Mouse (Mus musculus) limb, embryonic 15.5 days (tissue): ENCODE data around the gene Cdh23. TPM values are rescaled to one million over a fixed set of nuclear protein-coding genes. Genes with fewer than 3 reads are reported as not detected.

Experiments
- ATAC-seq: fragments of 200-750 bp; cut with Nextera tagmentation; 2 replicates; pipeline ENCODE4 v1.8.0; 2017; ENCODE audit warnings: low read depth, moderate TSS enrichment; ENCODE audit not compliant: insufficient number of reproducible peaks, low FRiP score, low TSS enrichment
- H3K27ac ChIP-seq: fragments of 300-500 bp; sonication (generic); 2 replicates; pipeline ENCODE4 v1.5.1; 2015; ENCODE audit warnings: moderate library complexity, mild to moderate bottlenecking, inconsistent platforms
- H3K27me3 ChIP-seq: fragments of 300-500 bp; sonication (generic); 2 replicates; pipeline ENCODE4 v1.6.1; 2015; ENCODE audit warnings: inconsistent platforms
- H3K36me3 ChIP-seq: fragments of 300-500 bp; sonication (generic); 2 replicates; pipeline ENCODE4 v1.6.1; 2015; ENCODE audit warnings: inconsistent platforms
- H3K4me1 ChIP-seq: fragments of 300-500 bp; sonication (generic); 2 replicates; pipeline ENCODE4 v1.6.1; 2015; ENCODE audit warnings: inconsistent platforms
- H3K4me2 ChIP-seq: fragments of 300-500 bp; sonication (generic); 2 replicates; pipeline ENCODE4 v1.6.1; 2015; ENCODE audit warnings: mild to moderate bottlenecking, inconsistent platforms
- H3K4me3 ChIP-seq: fragments of 300-500 bp; sonication (generic); 2 replicates; pipeline ENCODE4 v1.5.1; 2015; ENCODE audit warnings: mild to moderate bottlenecking, inconsistent platforms
- H3K9ac ChIP-seq: fragments of 300-500 bp; sonication (generic); 2 replicates; pipeline ENCODE4 v1.6.1; 2015; ENCODE audit warnings: inconsistent platforms
- H3K9me3 ChIP-seq: fragments of 300-500 bp; sonication (generic); 2 replicates; pipeline ENCODE4 v1.6.1; 2016; ENCODE audit warnings: inconsistent platforms
- WGBS: fragments of 180-500 bp; shearing (Covaris S2); methylation state at CpG from one replicate; pipeline ENCODE4 v1.1.7; 2015; 5-methylcytosine and 5-hydroxymethylcytosine counted together
- polyA plus RNA-seq: library from polyadenylated mRNA; unstranded; fragments of >200 nt; fragmentation: Nextera tagmentation; extraction: Ambion mirVana; gene quantifications from 2 replicates; pipeline ENCODE4 v1.2.1, GENCODE M21; 2015

Gene Cdh23
- polyA plus RNA-seq, 1 experiment from 2014 or later, result 1.6 TPM

DNA sequence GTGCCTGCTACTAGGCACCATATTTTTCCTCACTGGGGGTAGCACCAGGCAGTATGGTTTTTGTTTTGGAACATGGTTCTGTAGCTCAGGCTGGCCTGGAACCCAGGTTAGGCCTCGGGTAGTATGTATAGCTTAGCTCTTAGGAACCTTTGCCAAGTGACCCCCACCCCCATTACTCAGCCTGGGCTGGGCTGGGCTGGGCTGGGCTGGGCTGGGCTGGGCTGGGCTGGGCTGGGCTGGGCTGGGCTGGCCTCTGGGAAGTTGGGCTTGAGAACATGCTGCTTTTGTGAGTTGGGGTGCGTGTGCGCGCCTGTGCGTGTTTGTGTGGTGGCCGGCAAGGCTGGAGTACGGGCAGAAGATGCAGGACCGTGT, 405.6 kb downstream of the Cdh23 start:
- Histone ChIP-seq H3K4me1 (peaks cover 33% of the 10 kb centered on the region), H3K27me3 (no peaks in the 10 kb centered on the region), H3K36me3 (peaks cover 43% of the 10 kb centered on the region), H3K4me2 (no peak overlapping the region), H3K4me3 (no peak overlapping the region), H3K27ac (no peak overlapping the region), H3K9me3 (no peaks in the 10 kb centered on the region), H3K9ac (no peak overlapping the region)
- WGBS, result 70% methylated on average over 8 of the region's 8 CpGs
- ATAC-seq, result no peak

DNA sequence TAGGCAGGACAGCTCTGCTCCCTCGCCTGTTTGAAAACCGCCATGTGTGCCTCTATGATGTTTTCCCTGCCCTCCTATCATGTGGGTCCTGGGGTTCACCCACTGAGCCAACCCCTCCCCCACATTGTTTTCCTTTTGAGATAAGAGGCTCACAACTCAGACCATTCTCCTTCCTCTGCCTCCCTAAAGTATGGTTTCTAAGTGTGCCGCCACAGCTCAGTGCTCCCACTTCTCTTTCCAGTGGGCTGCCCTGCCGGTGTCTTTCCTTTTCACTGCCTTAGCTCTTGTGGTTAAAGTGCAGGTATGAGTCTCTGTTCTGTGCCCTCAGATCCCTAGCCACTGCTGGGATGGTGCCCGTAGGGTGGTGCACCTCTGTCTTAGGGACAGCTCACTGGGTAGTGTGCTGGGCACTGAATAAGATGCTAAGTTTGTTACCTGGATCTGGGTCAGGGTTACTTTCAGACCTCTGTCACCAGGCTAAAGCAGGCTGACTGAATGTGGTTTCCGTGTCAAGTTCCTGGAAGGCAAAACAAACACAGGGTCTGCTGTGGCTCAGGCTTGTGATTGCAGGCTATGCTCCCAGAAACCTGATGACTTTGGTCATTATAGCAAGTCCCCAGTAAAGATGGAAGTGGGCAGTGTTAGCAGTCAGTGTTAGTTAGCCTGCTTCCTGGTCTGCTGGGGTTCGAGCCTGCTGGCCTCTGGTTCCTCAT, 406.1 kb downstream of the Cdh23 start:
- no peak overlapping the region for H3K9ac ChIP-seq
- H3K4me2 ChIP-seq, result no peak overlapping the region
- 67% methylated on average over 7 of the region's 7 CpGs for WGBS
- peaks cover 39% of the 10 kb centered on the region for H3K36me3 ChIP-seq
- H3K27me3 ChIP-seq, result no peaks in the 10 kb centered on the region
- H3K9me3 ChIP-seq, result no peaks in the 10 kb centered on the region
- H3K4me1 ChIP-seq, result peaks cover 38% of the 10 kb centered on the region
- H3K4me3 ChIP-seq, result no peak overlapping the region
- H3K27ac ChIP-seq, result no peak overlapping the region
- no peak for ATAC-seq

DNA sequence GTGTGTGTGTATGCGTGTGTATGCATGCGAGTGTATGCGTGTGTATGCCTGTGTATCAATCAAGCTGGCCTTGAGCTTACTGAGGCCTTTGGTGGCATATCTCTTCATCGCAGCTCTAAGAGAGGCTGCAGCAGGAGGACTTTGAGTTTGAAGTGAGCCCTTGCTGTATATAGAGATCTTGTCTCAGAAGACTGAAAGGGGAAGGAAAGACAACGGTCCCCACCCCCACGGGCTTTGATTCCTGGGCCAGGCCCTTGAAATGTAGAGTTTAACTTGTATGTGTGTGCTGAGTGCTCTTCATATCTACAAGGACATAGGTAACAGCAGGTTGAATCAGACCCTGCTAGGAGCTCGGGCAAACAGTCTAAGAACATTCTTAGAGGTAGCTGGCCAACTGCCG, 407.1 kb downstream of the Cdh23 start:
- H3K9me3 ChIP-seq, result no peaks in the 10 kb centered on the region
- no peaks in the 10 kb centered on the region for H3K27me3 ChIP-seq
- ATAC-seq, result no peak
- H3K4me1 ChIP-seq, result peaks cover 48% of the 10 kb centered on the region
- WGBS, result 84% methylated on average over 8 of the region's 8 CpGs
- no peak overlapping the region for H3K9ac ChIP-seq
- no peak overlapping the region for H3K4me2 ChIP-seq
- H3K36me3 ChIP-seq, result peaks cover 29% of the 10 kb centered on the region
- no peak overlapping the region for H3K4me3 ChIP-seq
- H3K27ac ChIP-seq, result no peak overlapping the region

DNA sequence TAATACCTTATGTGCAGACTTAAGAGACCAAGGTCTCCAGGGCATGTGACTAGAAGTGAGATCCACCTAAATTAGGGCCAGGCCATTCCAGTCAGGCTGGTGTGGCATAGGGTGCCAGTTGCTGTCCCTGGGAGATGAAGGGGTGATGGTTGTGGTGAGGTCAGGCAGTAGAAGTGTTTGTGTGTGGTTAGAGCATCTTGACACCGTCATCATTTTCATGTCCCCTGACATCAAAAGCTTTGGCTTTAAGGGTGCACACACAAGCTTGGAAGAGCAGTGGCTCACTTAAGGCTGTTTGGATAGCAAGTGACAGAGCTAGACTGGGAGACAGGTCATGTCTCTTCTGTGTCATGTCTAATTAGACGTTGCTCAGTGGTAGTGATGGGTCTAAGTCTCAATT, 408.6 kb downstream of the Cdh23 start:
- no peak for ATAC-seq
- Histone ChIP-seq H3K27ac (no peak overlapping the region), H3K4me3 (no peak overlapping the region), H3K4me2 (no peak overlapping the region), H3K9me3 (no peaks in the 10 kb centered on the region), H3K4me1 (peaks cover 49% of the 10 kb centered on the region), H3K36me3 (peaks cover 14% of the 10 kb centered on the region), H3K27me3 (no peaks in the 10 kb centered on the region), H3K9ac (no peak overlapping the region)
- 67% methylated on average over 2 of the region's 2 CpGs for WGBS

DNA sequence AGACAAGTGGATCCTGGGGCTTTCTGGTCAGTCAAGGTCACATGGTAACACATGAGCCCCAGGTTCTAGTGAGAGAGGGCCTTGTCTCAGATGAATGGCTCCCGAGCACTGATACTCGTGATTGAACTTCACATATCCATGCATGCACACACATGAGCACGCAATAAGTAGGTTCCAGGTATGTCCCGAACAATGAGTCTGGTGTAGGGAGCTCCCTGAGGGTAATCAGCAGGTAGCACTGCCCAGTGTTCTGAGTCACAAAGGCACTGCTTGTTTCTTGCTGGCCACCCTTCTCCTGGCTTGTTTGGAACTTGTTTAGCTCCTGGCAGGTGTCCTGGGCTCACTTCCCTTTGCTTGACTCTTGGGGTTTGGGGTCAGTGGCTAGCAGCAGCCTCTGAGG, 409.1 kb downstream of the Cdh23 start:
- Histone ChIP-seq H3K4me2 (no peak overlapping the region), H3K4me1 (peaks cover 55% of the 10 kb centered on the region), H3K36me3 (peaks cover 8% of the 10 kb centered on the region), H3K27ac (no peak overlapping the region), H3K9me3 (no peaks in the 10 kb centered on the region), H3K9ac (no peak overlapping the region), H3K4me3 (no peak overlapping the region), H3K27me3 (no peaks in the 10 kb centered on the region)
- 81% methylated on average over 4 of the region's 4 CpGs for WGBS
- ATAC-seq, result no peak

DNA sequence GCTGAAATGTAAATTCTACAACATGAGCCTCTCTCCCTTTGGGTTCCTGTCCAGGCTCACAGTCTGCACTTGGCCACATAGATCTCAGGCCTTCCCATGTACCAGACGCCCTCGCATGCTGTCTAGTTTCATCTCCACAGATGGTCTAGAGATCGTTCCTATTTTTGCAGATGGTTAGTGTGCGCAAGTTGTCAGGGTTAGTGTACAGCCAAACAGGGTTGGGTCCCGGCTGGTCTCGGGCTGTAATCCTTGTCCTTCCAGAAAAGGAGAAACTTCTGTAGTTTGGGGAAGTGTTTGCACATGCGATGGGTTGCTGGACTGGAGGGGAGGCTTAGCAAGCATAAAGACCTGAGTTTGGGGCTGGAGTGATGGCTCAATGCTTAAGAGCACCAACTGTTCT, 409.7 kb downstream of the Cdh23 start:
- H3K36me3 ChIP-seq, result 0 out of 2 replicates have a peak, but pooled peaks cover 2% of the 10 kb centered on the region
- H3K27me3 ChIP-seq, result no peaks in the 10 kb centered on the region
- no peak for ATAC-seq
- H3K4me3 ChIP-seq, result no peak overlapping the region
- no peak overlapping the region for H3K4me2 ChIP-seq
- H3K9me3 ChIP-seq, result no peaks in the 10 kb centered on the region
- H3K4me1 ChIP-seq, result peaks cover 61% of the 10 kb centered on the region
- H3K9ac ChIP-seq, result no peak overlapping the region
- WGBS, result 89% methylated on average over 7 of the region's 7 CpGs
- peak overlapping the region; percentile 40; the same call in 1 of the 2 replicates for H3K27ac ChIP-seq

DNA sequence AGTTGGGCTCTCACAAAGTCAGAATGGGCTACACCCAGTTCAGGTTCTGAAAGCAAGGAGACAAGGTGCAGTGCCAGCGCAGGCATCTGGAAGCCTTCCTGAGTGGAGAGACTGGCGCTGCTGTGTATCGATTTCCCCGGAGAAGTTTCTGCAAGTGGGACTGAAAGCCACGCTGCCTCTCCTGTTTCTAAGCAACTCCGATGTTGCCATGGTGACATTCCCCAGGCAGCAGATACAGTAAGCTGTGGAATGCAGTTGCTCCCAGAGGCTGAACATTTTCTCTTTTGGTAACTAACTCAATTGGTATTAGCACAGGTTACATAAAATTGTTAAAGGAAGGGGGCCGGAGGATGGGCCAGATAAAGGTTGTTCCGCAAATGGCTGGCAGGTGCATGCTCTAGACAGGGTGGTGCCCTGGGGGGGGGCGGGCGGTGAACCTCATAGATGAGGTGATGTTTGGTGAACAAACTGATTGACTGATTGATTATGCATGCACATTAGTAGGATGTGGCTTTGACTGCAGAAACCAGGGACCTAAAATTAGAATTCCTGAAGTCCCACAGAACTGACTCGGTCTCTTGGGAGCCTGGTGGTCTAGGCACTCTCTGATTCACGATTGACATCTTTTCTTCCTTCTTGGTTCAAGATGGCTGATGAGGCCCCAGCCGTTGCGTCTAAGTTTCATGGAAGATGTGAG, 410.5 kb downstream of the Cdh23 start:
- WGBS, result 43% methylated on average over 14 of the region's 14 CpGs
- H3K4me3 ChIP-seq, result no peak overlapping the region
- no peaks in the 10 kb centered on the region for H3K36me3 ChIP-seq
- no peaks in the 10 kb centered on the region for H3K27me3 ChIP-seq
- peaks cover 65% of the 10 kb centered on the region for H3K4me1 ChIP-seq
- peak overlapping the region; percentile 62 for H3K27ac ChIP-seq
- no peaks in the 10 kb centered on the region for H3K9me3 ChIP-seq
- H3K9ac ChIP-seq, result no peak overlapping the region
- H3K4me2 ChIP-seq, result 0 out of 2 replicates have a peak overlapping the region, but pooled peaks have one; percentile 5
- ATAC-seq, result peak; percentile 7; the same call in 1 of the 2 replicates

DNA sequence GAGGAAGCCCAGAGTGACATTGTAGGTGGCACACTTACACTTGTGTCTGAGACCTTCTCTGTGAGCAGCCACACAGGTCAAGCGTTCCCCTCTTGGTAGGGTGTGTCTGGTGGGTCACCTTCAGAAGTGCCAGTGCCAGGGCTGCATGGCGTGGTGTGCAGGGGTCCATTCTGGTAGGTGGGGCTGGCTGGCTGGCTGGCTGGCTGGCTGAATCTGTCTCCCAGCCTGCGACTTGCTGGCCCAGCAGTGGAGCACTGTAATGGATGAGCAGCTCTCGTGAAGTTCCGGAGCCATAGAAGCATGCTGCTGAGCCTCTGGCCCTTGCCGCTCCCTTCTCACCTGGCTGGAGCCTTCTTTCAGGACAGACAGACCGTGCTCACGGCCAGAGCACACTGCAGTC, 411.1 kb downstream of the Cdh23 start:
- no peak overlapping the region for H3K9ac ChIP-seq
- no peak overlapping the region for H3K4me2 ChIP-seq
- H3K9me3 ChIP-seq, result no peaks in the 10 kb centered on the region
- peak overlapping the region; percentile 62 for H3K27ac ChIP-seq
- no peaks in the 10 kb centered on the region for H3K27me3 ChIP-seq
- H3K4me3 ChIP-seq, result no peak overlapping the region
- H3K36me3 ChIP-seq, result no peaks in the 10 kb centered on the region
- no peak for ATAC-seq
- peaks cover 63% of the 10 kb centered on the region for H3K4me1 ChIP-seq
- 63% methylated on average over 8 of the region's 8 CpGs for WGBS

DNA sequence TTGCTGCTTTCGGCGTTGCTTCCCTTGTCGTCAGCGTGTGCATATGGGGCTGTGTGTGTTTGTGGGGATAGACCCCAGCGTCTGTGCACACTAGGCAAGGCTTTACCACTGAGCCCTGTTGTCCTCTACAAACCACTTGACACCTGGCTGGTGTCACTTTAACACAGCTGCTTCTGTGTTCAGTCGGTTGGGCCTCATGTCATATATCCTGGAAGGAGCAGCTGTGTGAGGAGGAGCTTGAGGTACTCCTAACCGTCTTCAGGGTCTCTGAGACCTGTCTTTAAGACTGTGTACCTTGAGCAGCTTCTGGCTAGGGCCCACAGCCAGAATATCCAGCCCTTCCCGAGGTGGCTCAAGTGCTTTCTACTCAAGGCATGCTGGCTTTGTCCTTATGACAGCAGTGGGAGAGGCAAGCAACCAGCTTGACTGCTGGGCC, 411.6 kb downstream of the Cdh23 start:
- H3K4me1 ChIP-seq, result peaks cover 63% of the 10 kb centered on the region
- ATAC-seq, result no peak
- H3K36me3 ChIP-seq, result no peaks in the 10 kb centered on the region
- H3K27me3 ChIP-seq, result no peaks in the 10 kb centered on the region
- no peak overlapping the region for H3K4me2 ChIP-seq
- no peak overlapping the region for H3K9ac ChIP-seq
- H3K9me3 ChIP-seq, result no peaks in the 10 kb centered on the region
- peak overlapping the region; percentile 62 for H3K27ac ChIP-seq
- no peak overlapping the region for H3K4me3 ChIP-seq
- 37% methylated on average over 8 of the region's 8 CpGs for WGBS

DNA sequence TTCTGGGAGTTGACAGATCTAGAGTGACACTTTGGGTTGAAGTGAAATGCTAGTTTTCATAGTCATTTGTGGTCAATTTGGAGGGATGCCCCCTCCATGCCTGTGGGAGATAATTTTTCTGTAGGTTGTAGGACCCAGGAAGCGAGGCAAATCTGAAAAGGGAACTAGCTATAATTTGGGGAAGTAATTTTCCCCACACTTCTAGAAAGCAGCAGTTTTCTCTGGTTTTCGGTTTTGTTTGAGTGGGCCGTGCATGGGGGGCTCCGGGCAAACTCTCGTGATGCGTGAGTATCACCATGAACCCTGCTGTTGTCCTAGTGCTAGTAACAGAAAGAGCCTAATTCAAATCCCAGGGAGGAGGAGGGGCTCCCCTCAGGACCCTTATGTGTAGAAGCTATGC, 412.0 kb downstream of the Cdh23 start:
- H3K4me1 ChIP-seq, result peaks cover 65% of the 10 kb centered on the region
- no peak overlapping the region for H3K4me2 ChIP-seq
- H3K27me3 ChIP-seq, result no peaks in the 10 kb centered on the region
- no peak overlapping the region for H3K4me3 ChIP-seq
- H3K27ac ChIP-seq, result peak overlapping the region; percentile 62
- H3K9me3 ChIP-seq, result no peaks in the 10 kb centered on the region
- H3K9ac ChIP-seq, result no peak overlapping the region
- WGBS, result 86% methylated on average over 6 of the region's 6 CpGs
- H3K36me3 ChIP-seq, result no peaks in the 10 kb centered on the region
- no peak for ATAC-seq

DNA sequence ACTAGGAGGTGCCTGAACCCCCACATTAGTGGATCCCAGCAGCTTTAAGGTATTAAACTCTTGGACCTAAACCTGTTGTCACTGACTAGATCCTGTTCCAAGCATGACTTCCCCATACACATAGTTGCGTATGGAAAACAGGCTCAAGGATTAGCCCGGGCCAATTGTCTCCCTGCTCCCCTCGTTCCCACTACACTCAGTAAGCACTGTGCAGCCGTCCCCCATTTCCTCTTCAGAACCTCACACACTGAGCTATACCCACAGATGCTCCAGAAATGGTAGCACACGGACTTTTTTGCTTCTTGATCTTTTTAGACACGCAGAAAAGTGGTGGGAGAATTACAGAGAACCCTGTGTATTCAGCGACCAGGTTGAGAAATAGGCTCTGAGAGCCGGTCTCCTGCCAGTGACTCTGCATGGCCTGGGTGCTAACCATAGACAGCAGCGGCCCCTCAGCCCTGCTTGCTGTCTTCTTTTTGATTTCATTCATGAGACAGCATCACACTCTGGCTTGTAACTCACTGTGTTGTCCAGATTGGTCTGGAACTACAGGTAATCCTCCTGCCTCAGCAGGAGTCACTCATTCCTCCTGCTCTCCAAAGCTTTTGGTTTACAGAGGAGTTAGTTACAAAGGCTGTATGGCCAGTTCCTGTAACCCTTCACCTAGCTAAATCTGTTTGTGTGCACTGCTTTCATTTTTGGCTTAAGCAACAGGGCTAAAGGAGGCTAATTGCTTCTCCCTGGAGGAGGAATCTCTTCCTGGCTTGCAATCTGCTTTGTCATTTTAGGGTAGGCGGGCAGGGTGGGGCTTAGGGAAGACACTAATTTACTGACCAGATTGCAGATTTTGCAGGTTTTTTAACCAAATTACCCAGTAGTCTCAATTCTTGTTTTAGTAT, 413.9 kb downstream of the Cdh23 start:
- no peak for ATAC-seq
- WGBS, result 77% methylated on average over 10 of the region's 10 CpGs
- Histone ChIP-seq H3K27me3 (no peaks in the 10 kb centered on the region), H3K9me3 (no peaks in the 10 kb centered on the region), H3K4me3 (no peak overlapping the region), H3K9ac (no peak overlapping the region), H3K27ac (no peak overlapping the region), H3K36me3 (no peaks in the 10 kb centered on the region), H3K4me2 (no peak overlapping the region), H3K4me1 (peaks cover 74% of the 10 kb centered on the region)
